Mouse (Mus musculus) G1E (cell line): ENCODE results near the gene Eif6.

ENCODE experiments used
- CTCF ChIP-seq: IDR thresholded peaks from 2 replicates; pipeline ENCODE4 v1.5.1; 2012; ENCODE audit warnings: low read depth, low read length, inconsistent platforms, mixed read lengths
- POLR2AphosphoS5 ChIP-seq: IDR thresholded peaks from 2 replicates; pipeline ENCODE4 v1.6.1; 2012; ENCODE audit warnings: low read depth, low read length, inconsistent platforms; ENCODE audit not compliant: insufficient replicate concordance
- TAL1 ChIP-seq: conservative IDR thresholded peaks from 2 replicates; pipeline ENCODE4 v1.6.1; 2012; ENCODE audit warnings: low read depth, low read length, inconsistent platforms, mixed read lengths

DNA sequence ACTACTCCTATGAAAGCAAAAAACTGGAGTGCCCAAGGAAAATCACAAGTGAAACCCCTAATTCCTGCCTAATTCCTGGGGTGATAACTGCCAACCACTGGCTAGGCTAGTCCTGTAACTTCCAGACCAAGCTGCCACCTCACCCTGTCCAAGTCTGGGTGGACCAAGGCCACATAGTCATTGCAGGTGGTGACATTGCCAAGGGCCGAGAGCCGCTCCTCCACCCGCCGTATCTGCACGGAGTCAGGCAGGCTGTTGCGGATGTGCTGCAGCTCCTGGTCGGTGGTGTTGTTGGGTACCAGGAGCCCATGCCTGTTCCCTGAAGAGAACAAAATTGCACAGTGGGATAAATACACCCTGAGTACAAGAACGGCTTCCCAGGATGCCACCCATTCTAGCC is 3.0 kb downstream of the Eif6 start:
- TF ChIP-seq CTCF = no peak
- TF ChIP-seq TAL1 = no peak
- no peak for TF ChIP-seq POLR2AphosphoS5
